Comparison of ENCODE assay signal across 7 mouse cellular contexts in the genomic region with DNA sequence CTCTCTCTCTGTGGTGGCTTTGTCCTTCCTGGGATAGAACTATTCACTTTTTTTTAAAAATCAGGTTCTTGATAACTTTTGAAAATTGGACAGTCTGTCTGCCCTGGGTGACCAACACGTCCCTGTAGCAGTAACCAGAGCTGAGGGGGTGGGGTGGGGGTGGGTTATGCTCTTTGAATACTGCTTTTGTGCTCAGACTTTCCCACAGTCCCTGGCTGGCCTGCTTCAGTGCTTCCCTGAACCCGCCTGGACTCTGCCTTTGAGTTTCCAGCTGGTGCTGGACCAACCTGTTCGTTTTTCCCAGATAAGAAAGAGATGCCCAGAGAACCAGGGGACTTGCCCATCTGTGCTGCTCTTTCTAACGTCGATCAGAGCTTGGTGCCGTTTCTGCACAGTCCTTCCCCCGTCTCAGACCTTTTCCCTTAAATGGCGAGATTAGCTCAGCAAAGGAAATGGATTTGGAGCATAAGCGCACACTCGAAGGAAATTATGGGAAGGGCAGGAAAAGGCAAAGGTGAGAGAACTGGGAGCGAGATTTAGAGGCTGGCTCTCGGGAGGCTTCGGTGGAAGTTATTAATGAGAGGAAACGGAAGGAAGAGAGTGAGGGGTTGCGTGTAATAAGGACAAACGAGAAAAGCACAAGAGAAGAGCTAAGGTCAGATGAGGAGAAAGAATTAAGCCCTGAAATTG. TPM values are rescaled to one million over a fixed set of nuclear protein-coding genes. Genes with fewer than 3 reads are reported as not detected.
DNase-seq lines count a peak whose midpoint lies in the region; ATAC-seq and TF ChIP-seq lines count a peak whose summit lies in the region.

No protein-coding gene starts in this region.

- no peaks in the 10 kb centered on the region for H3K27me3 ChIP-seq in heart, embryonic 13.5 days (replicated peaks)

- no peaks in the 10 kb centered on the region for H3K4me1 ChIP-seq in heart, embryonic 13.5 days

- TF ChIP-seq CTCF in left cerebral cortex, adult 2 months (IDR thresholded peaks at IDR 0.05): no peak

- peak overlapping the region; percentile 39 for H3K4me2 ChIP-seq in heart, embryonic 13.5 days

- ATAC-seq in heart, embryonic 13.5 days (ENCODE audit: extremely low read depth, insufficient number of reproducible peaks, low FRiP score, low TSS enrichment): no peak

- 0 out of 2 replicates have a peak, but pooled peaks cover 2% of the 10 kb centered on the region for H3K9me3 ChIP-seq in heart, embryonic 13.5 days

- DNase-seq in retina, postnatal 1 day: peak; percentile 33
- DNase-seq in retina, embryonic 14.5 days (ENCODE audit: low spot score): no peak
- DNase-seq in kidney, postnatal 4 days: peak; percentile 6 to 15
- DNase-seq in left cerebral cortex, adult 2 months (ENCODE audit: extremely low spot score in 1 of 2, low spot score in 2 of 2): no peak
- DNase-seq in thymus, postnatal 25 days: no peak
- no peak for DNase-seq in layer of hippocampus, adult 9-11 months

- intact Hi-C loops in left cerebral cortex, adult 2 months (cut with DNase I): no loop called here

- no peak overlapping the region for H3K27ac ChIP-seq in heart, embryonic 13.5 days (replicated peaks)
- H3K27ac ChIP-seq in left cerebral cortex, adult 2 months: no peak overlapping the region

- no peak overlapping the region for H3K4me3 ChIP-seq in heart, embryonic 13.5 days
- H3K4me3 ChIP-seq in left cerebral cortex, adult 2 months: no peak overlapping the region

- no peaks in the 10 kb centered on the region for H3K36me3 ChIP-seq in heart, embryonic 13.5 days

- WGBS in heart, embryonic 13.5 days: 38% methylated on average over 16 of the region's 16 CpGs

- H3K9ac ChIP-seq in heart, embryonic 13.5 days: 0 out of 2 replicates have a peak overlapping the region, but pooled peaks have one; percentile 37

RNA-seq across cellular contexts. Expression of a gene that starts 50.7 kb away (rescaled TPM):
- 12.5 and 12.8 TPM in 2 replicates for polyA plus RNA-seq in heart, embryonic 13.5 days (2015; fragmentation: Nextera tagmentation; extraction: Ambion mirVana)
- 10 to 100 TPM; 18.7 to 19.3 TPM for total RNA-seq in left cerebral cortex, adult 2 months (2021)

Comparison
In these comparisons a context has a peak if more than half of its experiments do, and no peak if none do; other contexts are left out.
1. DNase-seq: peak in retina, postnatal 1 day (single experiment) and kidney, postnatal 4 days (2 of 2); none in retina, embryonic 14.5 days (single experiment), left cerebral cortex, adult 2 months (0 of 2), thymus, postnatal 25 days (single experiment) and layer of hippocampus, adult 9-11 months (single experiment).